Mouse (Mus musculus) G1E (cell line): ENCODE measurements around the gene Fbxo42. TPM values are rescaled to one million over a fixed set of nuclear protein-coding genes. Genes with fewer than 3 reads are reported as not detected.

ENCODE experiments used
- ATAC-seq: 2 replicates; pipeline ENCODE4 v1.8.0; 2016; ENCODE audit warnings: mild to moderate bottlenecking; ENCODE audit not compliant: insufficient number of reproducible peaks, poor library complexity, low FRiP score, severe bottlenecking; ENCODE audit errors: extremely low read depth
- DNase-seq: peaks from one replicate; pipeline ENCODE4 v3.0.0; 2012; ENCODE audit warnings: low spot score
- H3K27me3 ChIP-seq: 2 replicates; pipeline ENCODE4 v1.6.1; 2012; ENCODE audit warnings: mild to moderate bottlenecking, low read length, inconsistent platforms; ENCODE audit not compliant: insufficient read depth
- H3K36me3 ChIP-seq: replicated peaks from 2 replicates; pipeline ENCODE3; 2012; ENCODE audit warnings: mild to moderate bottlenecking, inconsistent platforms
- H3K4me1 ChIP-seq: 2 replicates; pipeline ENCODE4 v1.6.1; 2012; ENCODE audit warnings: low read depth, low read length, inconsistent platforms, mixed read lengths; ENCODE audit not compliant: insufficient read depth
- H3K4me3 ChIP-seq: 2 replicates; pipeline ENCODE4 v1.5.1; 2012; ENCODE audit warnings: low read depth, mild to moderate bottlenecking, inconsistent platforms, low read length, moderate library complexity, mixed read lengths
- H3K9me3 ChIP-seq: replicated peaks from 2 replicates; pipeline ENCODE4 v1.6.1; 2012; ENCODE audit warnings: inconsistent platforms
- CTCF ChIP-seq: IDR thresholded peaks from 2 replicates; pipeline ENCODE4 v1.5.1; 2012; ENCODE audit warnings: low read depth, low read length, inconsistent platforms, mixed read lengths
- GATA1 ChIP-seq: IDR thresholded peaks from 2 replicates; pipeline ENCODE4 v1.6.1; 2012; ENCODE audit warnings: borderline replicate concordance, low read length, inconsistent platforms, mixed read lengths
- GATA2 ChIP-seq: IDR thresholded peaks from 2 replicates; pipeline ENCODE4 v1.6.1; 2012; ENCODE audit warnings: low read depth, low read length, inconsistent platforms, borderline replicate concordance
- POLR2AphosphoS5 ChIP-seq: IDR thresholded peaks from 2 replicates; pipeline ENCODE4 v1.6.1; 2012; ENCODE audit warnings: low read depth, low read length, inconsistent platforms; ENCODE audit not compliant: insufficient replicate concordance
- TAL1 ChIP-seq: conservative IDR thresholded peaks from 2 replicates; pipeline ENCODE4 v1.6.1; 2012; ENCODE audit warnings: low read depth, low read length, inconsistent platforms, mixed read lengths
- polyA plus RNA-seq: library from polyadenylated mRNA; stranded (reverse); fragments of >175 nt; gene quantifications from 2 replicates; pipeline ENCODE4 v1.2.3, GENCODE M21; 2012
- total RNA-seq, 2 experiments: library from RNA; stranded (forward) in 1 of 2; stranded (reverse) in 1 of 2; fragments of 200-1000 nt in 1 of 2; fragments of >200 nt in 1 of 2; fragmentation: Nextera tagmentation in 1 of 2; gene quantifications; 2 replicates each; pipeline ENCODE4 v1.2.3; 2014 to 2017

Fbxo42 gene
- total and polyA plus RNA-seq, 3 experiments = 8.3 to 36.7 (median 15.5) TPM

- Histone ChIP-seq H3K9me3 (no peaks in the 10 kb centered on the region), H3K4me1 (peaks cover 7% of the 10 kb centered on the region), H3K27me3 (no peaks in the 10 kb centered on the region), H3K36me3 (peaks cover 96% of the 10 kb centered on the region), H3K4me3 (no peak overlapping the region)
- no peak for TF ChIP-seq GATA1
- TF ChIP-seq GATA2 = no peak
- no peak for TF ChIP-seq TAL1
- TF ChIP-seq CTCF = no peak
- TF ChIP-seq POLR2AphosphoS5 = no peak
- DNase-seq (no peak), ATAC-seq (no peak)
Measured at GRCm38 (mm10) chr4:141194553-141194952, 46.8 kb downstream of the Fbxo42 start.

GRCm38 (mm10) chr4:141196981-141197685 lies 49.4 kb downstream of the Fbxo42 start:
- no peaks in the 10 kb centered on the region for H3K9me3 ChIP-seq
- DNase-seq (no peak), ATAC-seq (no peak)
- H3K4me3 ChIP-seq = no peak overlapping the region
- no peak for TF ChIP-seq CTCF
- TF ChIP-seq TAL1 = no peak
- no peak for TF ChIP-seq GATA1
- no peak for TF ChIP-seq POLR2AphosphoS5
- TF ChIP-seq GATA2 = no peak
- peaks cover 9% of the 10 kb centered on the region for H3K4me1 ChIP-seq
- peaks cover 97% of the 10 kb centered on the region for H3K36me3 ChIP-seq
- H3K27me3 ChIP-seq = no peaks in the 10 kb centered on the region

GRCm38 (mm10) chr4:141197686-141198035 lies 49.9 kb downstream of the Fbxo42 start:
- peaks cover 15% of the 10 kb centered on the region for H3K4me1 ChIP-seq
- H3K27me3 ChIP-seq = no peaks in the 10 kb centered on the region
- no peak for DNase-seq
- peaks cover 97% of the 10 kb centered on the region for H3K36me3 ChIP-seq
- H3K4me3 ChIP-seq = no peak overlapping the region
- no peaks in the 10 kb centered on the region for H3K9me3 ChIP-seq
- TF ChIP-seq TAL1 (no peak), CTCF (no peak), POLR2AphosphoS5 (no peak), GATA2 (no peak), GATA1 (no peak)
- no peak for ATAC-seq

GRCm38 (mm10) chr4:141200906-141201305 lies 53.2 kb downstream of the Fbxo42 start:
- no peak for DNase-seq
- peaks cover 93% of the 10 kb centered on the region for H3K36me3 ChIP-seq
- TF ChIP-seq CTCF (no peak), TAL1 (no peak), POLR2AphosphoS5 (no peak)
- H3K4me1 ChIP-seq = peaks cover 18% of the 10 kb centered on the region; the same call in 1 of the 2 replicates
- no peaks in the 10 kb centered on the region for H3K27me3 ChIP-seq
- H3K4me3 ChIP-seq = no peak overlapping the region
- ATAC-seq = no peak
- no peaks in the 10 kb centered on the region for H3K9me3 ChIP-seq

- Histone ChIP-seq H3K4me3 (no peak overlapping the region), H3K36me3 (peaks cover 81% of the 10 kb centered on the region), H3K27me3 (no peaks in the 10 kb centered on the region), H3K9me3 (no peaks in the 10 kb centered on the region), H3K4me1 (peaks cover 17% of the 10 kb centered on the region; the same call in 1 of the 2 replicates)
- DNase-seq = no peak
- ATAC-seq = no peak
- no peak for TF ChIP-seq POLR2AphosphoS5
- TF ChIP-seq GATA2 = no peak
- no peak for TF ChIP-seq CTCF
Measured at GRCm38 (mm10) chr4:141202192-141202591, 54.5 kb downstream of the Fbxo42 start.

- Histone ChIP-seq H3K4me3 (no peak overlapping the region), H3K4me1 (peaks cover 15% of the 10 kb centered on the region; the same call in 1 of the 2 replicates), H3K27me3 (no peaks in the 10 kb centered on the region), H3K36me3 (peaks cover 58% of the 10 kb centered on the region), H3K9me3 (no peaks in the 10 kb centered on the region)
- DNase-seq (peak; percentile 30), ATAC-seq (0 out of 2 replicates have a peak, but pooled peaks have one; percentile 74)
- TF ChIP-seq GATA2 (no peak), TAL1 (no peak), GATA1 (no peak), POLR2AphosphoS5 (no peak), CTCF (no peak)
Measured at GRCm38 (mm10) chr4:141204580-141205061, 56.9 kb downstream of the Fbxo42 start.

GRCm38 (mm10) chr4:141207081-141207480 lies 59.4 kb downstream of the Fbxo42 start:
- Histone ChIP-seq H3K27me3 (no peaks in the 10 kb centered on the region), H3K4me3 (no peak overlapping the region), H3K4me1 (peaks cover 16% of the 10 kb centered on the region; the same call in 1 of the 2 replicates), H3K9me3 (no peaks in the 10 kb centered on the region), H3K36me3 (peaks cover 34% of the 10 kb centered on the region)
- ATAC-seq = no peak
- DNase-seq = no peak
- TF ChIP-seq CTCF (no peak), GATA1 (no peak), POLR2AphosphoS5 (no peak), TAL1 (no peak)
